Mouse (Mus musculus) heart, postnatal 10 days (tissue): Measurements from ENCODE around the gene Erf. TPM values are rescaled to one million over a fixed set of nuclear protein-coding genes. Genes with fewer than 3 reads are reported as not detected.

ENCODE experiments used
- DNase-seq, 2 experiments: peaks; one replicate each; pipeline ENCODE4 v3.0.0; 2021
- intact Hi-C: fragments of 180-260 bp; cut with DNase I; formaldehyde crosslinking; loops from one replicate; pipeline ENCODE4 v1.15.1; 2025
- total RNA-seq, 2 experiments: library from RNA; stranded (reverse); gene quantifications; 2 replicates each; pipeline ENCODE4 v1.2.3; 2021

The Erf gene
- total RNA-seq, 2 experiments from 2014 or later: 38.6 to 42.2 TPM

- intact Hi-C loops: loop anchor here (2.0 to 5.0 kb wide), 3 partner anchors 15 to 95 kb away; partner anchors contain the start of genes Megf8 and Pafah1b3
- peak; percentile 98 for DNase-seq
Observed at GRCm38 (mm10) chr7:25281734-25282601, 31.4 kb upstream of the Erf start.

GRCm38 (mm10) chr7:25281166-25281733, 30.7 kb upstream of the Erf start:
- intact Hi-C loops: loop anchor here (5.0 kb wide), 1 partner anchor 96 kb away; no protein-coding TSS in a partner anchor
- DNase-seq: no peak

DNA sequence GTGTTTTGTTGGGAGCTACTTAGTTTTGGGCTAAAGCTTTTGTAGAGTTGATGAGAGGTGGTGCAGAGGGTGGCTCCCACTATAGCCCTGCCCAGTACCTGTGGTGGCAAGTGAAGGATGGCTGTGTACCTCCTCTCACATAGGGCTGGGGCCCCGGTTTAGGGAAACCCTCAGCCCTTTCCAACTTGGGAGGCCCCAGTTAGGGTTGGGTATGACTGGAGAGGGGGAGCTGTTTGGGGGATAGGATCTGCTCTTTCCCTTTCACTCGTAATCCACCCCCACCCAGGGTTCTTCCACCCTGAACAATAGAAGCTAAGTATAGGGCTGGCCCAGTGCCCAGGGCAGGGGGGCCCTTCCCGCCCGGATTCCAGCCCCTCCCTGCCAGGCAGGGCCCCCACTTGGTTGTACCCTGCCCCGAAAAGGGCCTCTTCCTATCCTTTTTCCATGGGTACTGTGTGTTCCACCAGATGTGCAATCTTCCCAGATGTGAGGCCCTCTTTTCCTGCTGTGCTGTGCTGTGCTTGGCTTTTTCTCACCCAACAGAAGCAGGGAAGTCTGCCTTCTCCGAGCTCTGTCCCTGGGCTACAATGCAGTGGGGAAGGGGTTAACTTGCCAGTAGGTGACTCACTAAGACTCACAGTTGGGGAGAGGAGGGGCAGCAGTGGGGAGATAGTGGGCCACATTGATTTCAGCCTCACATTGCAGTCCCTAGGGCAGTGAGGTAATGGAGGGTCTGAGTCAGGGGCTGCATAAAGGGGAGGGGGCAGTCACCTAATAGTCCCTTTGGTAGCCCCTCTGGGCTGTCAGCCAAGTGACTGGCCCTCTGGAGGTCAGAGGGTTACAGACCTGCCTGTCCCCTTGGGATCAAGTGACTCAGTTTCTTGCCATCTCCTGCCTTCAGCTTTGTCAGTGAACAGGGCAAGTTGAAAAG, 29.6 kb upstream of the Erf start:
- intact Hi-C loops: loop anchor here (5.0 kb wide), 1 partner anchor 97 kb away; no protein-coding TSS in a partner anchor
- DNase-seq: peak; percentile 76 to 78

GRCm38 (mm10) chr7:25279076-25279860, 28.7 kb upstream of the Erf start:
- intact Hi-C loops: no loop called here
- DNase-seq: peak; percentile 81 to 93

- intact Hi-C loops: loop anchor here (1.0 kb wide), 2 partner anchors 30 to 39 kb away; no protein-coding TSS in a partner anchor
- peak; percentile 89 to 93 for DNase-seq
Observed at GRCm38 (mm10) chr7:25278341-25279075, 27.9 kb upstream of the Erf start.

GRCm38 (mm10) chr7:25277998-25278340, 27.4 kb upstream of the Erf start:
- DNase-seq: no peak
- intact Hi-C loops: loop anchor here (1.0 kb wide), 2 partner anchors 30 to 39 kb away; no protein-coding TSS in a partner anchor

DNA sequence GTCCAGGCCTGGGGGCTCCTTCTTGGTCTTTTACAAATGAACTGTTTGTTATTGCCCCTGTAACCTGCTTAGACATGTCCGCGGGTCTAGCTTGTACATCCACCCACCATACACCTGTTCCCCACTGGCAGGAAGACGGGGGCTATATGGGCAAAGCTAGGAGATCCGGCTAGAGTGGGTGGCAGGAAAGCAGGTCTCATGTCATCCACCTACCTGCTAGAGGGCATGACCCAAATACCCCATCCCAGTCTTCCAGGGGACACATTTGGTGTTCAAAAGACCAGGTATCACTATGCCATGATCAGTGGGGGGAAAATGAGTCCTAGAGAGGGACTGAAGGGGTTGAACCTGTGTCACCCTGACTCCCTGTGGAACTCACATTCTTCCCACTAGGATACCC, 26.8 kb upstream of the Erf start:
- intact Hi-C loops: no loop called here
- peak in 1 of 2 experiments; percentile 12 for DNase-seq

DNA sequence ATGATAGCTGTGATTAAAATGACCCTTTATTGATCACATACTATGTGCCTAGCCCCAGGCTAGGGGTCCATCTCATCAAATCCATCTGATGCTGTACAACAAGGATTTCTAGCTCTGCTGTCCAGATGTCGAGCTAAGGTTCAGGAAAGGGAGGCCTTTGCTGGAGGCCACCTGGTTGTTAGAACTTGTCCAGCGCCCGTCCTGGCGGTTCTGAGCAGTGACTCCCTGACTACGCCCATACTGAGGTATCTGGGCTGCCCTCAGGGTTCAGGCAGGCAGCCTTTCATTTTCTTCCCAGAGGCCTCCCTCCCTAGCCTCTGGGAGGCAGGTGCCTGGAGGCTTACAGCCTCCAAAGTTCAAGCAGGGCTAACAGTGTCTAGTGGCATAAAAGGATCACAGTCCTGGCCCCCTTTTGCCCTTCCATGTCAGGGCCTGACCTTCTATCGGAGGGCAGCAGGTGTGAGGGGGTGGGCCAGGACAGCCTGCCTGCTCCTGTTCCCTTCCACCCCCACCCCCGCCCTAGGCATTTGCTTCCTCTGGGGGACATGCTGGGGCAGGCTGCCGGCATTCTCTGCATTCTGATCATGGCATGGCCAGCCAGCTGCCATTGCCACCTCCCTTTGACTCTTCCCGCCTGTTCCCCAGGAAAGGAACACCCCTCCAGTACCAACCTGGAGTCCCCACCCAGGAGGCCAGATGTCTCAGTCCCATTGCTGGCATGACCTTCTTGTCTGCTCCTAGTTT, 25.2 kb upstream of the Erf start:
- DNase-seq: peak; percentile 41 to 60
- intact Hi-C loops: no loop called here

DNA sequence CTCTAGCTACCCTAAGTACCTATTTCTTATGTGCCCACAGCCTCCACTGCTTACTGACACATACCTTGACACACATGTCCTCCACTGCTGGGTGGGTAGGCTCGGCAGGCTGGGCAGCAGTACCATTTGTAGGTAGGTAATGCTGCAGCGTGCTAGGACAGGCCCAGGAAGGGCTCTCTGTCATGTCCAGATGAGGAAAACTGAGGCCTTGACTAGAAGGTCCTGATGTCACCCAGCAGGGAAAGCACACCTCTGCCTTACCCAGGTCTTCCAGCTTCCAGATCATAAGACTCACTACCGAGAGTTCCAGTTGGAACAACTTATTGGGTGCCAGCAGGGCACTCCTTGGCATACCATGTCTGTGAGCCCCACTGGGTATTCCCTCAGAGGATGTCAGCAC, 24.4 kb upstream of the Erf start:
- intact Hi-C loops: no loop called here
- DNase-seq: peak in 1 of 2 experiments; percentile 2

GRCm38 (mm10) chr7:25274571-25274970, 24.0 kb upstream of the Erf start:
- intact Hi-C loops: no loop called here
- DNase-seq: peak in 1 of 2 experiments; percentile 6

GRCm38 (mm10) chr7:25273259-25274241, 23.0 kb upstream of the Erf start:
- DNase-seq: no peak
- intact Hi-C loops: no loop called here

GRCm38 (mm10) chr7:25272445-25273258, 22.1 kb upstream of the Erf start:
- intact Hi-C loops: no loop called here
- DNase-seq: peak in 1 of 2 experiments; percentile 1

DNA sequence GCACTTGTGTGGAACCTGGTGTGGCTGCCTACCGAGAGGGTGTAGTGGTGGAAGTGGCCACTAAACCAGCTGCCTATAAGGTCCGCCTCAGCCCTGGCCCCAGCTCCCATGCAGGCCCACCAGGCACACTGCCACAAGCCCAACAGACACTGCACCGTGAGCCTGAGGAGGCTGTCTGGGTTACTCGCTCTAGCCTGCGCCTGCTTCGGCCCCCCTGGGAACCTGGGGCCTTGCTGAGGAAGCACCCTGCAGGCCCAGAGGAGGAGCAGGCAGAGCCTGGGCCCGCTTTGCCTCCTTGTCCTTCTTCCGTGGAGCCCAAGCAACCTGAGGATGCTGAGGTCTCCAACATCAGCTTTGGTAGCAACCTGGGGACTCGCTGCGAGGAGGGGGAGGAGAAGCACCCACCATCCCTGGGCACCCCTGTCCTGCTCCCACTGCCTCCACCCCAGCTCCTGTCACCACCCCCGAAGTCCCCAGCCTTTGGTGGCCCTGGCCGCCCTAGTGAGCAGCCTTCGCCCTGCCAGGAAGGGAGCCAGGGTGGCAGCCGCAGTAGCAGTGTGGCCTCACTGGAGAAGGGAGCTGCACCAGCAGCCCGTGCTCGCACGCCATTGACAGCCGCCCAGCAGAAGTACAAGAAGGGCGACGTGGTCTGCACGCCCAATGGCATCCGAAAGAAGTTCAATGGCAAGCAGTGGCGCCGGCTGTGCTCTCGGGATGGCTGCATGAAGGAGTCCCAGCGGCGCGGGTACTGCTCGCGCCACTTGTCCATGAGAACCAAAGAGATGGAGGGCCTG, 21.3 kb upstream of the Erf start:
- intact Hi-C loops: no loop called here
- no peak for DNase-seq

DNA sequence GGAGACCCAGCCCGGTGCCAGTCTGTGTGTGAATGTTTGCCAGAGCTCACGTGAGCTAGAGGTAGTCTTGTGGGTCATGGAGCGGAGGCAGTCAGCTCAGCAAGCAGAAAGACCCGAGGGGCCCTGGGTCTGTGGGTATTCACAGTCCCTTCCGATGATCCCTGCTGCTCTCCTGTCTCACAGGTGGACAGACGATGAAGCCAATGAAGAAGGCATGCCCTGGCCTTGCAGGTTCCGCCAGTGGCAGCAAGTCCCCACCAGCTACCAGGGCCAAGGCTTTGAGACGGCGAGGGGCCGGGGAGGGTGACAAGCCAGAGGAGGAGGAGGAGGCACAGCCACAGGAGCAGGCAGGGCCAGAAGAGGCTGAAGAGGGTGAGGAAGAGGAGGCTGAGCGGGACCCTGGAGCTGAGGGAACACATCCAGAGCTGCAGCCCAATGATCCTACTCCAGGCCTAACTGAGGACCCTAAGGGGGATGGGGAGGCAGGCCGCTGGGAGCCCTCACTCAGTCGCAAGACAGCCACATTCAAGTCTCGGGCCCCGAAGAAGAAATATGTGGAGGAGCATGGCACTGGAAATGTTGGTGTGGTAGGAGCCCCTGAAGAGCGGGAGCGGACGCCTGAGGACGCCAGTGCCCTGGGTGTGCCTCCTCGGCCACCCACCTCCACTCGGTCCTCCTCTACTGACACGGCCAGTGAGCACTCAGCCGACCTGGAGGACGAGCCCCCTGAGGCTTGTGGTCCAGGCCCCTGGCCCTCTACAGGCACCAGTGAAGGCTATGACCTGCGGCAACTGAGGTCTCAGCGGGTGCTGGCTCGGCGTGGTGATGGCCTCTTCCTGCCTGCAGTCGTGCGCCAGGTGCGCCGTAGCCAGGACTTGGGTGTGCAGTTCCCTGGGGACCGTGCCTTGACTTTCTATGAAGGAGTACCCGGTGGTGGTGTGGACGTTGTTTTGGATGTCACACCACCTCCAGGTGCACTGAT, 20.4 kb upstream of the Erf start:
- intact Hi-C loops: no loop called here
- DNase-seq: no peak
